Mouse (Mus musculus) left cerebral cortex, postnatal 10 days (tissue): ENCODE measurements at regions not wholly inside any gene's neighbourhood (a gene's known extent, or its start where the extent isn't known, plus 50 kb on each side); places are given as distances from the start of the nearest gene placed in this dataset.
A peak's percentile ranks its signal among the peaks of the same experiment; 100 is the strongest.

Experiments used
- DNase-seq, 2 experiments: peaks; one replicate each; pipeline ENCODE4 v3.0.0; 2021 to 2022; ENCODE audit warnings: low spot score in 2 of 2, mixed read lengths in 1 of 2; ENCODE audit errors: extremely low spot score in 1 of 2
- intact Hi-C: fragments of 180-260 bp; cut with DNase I; formaldehyde crosslinking; loops from one replicate; pipeline ENCODE4 v1.15.1; 2025

DNA sequence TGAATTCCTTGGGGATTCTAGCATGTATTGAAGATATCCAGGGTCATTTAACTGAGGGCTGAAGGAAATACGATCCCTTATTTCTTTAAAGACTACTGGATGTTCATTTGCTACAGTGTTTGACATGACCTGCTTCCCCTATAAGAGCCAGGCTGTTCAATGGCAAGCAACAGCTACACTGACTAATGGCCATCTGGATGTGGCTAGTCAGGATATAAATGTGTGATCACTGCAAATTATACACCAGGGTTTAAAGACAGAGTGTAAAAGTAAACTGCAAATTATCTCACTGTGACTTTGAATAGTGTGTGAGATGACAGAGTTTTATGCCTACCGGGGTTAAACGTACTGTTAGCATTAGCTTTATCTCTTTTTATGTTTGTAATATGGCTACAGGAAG, 473.9 kb downstream of the Rapgef2 start:
- intact Hi-C loops = no loop called here
- DNase-seq = no peak

DNA sequence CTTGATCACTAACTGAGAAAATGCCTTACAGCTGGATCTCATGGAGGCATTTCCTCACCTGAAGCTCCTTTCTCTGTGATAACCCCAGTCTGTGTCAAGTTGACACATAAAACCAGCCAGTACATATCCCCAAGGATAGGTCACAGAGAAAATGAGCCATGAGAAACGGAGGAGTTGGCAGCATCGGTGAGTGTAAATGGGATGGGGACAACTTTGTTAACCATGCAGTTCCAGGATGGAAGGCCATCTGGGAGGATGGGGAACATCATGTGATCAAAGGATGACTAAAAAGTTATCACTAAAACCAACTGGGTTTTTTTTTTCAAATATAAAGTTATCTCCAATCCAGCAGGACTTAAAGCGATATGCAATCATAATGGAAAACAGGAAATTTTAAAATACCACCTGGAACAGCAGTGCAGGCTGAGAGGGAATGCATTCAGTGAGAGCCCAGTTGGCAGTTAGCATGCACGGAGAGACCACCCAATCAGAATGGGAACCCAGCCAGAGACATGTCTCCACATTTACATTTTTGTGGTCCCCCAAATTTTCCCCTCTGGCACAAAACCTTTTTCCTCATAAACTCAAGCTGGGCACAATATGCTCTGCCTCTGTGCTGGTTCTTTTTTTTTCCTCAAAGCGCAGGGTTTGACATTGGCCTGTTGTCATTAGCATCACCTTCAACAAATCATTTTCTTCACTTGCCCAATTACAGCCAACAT, 475.7 kb downstream of the Rapgef2 start:
- DNase-seq = no peak
- intact Hi-C loops = no loop called here

GRCm38 (mm10) chr3:78803176-78803575, 483.1 kb downstream of the Rapgef2 start:
- no peak for DNase-seq
- intact Hi-C loops = no loop called here

DNA sequence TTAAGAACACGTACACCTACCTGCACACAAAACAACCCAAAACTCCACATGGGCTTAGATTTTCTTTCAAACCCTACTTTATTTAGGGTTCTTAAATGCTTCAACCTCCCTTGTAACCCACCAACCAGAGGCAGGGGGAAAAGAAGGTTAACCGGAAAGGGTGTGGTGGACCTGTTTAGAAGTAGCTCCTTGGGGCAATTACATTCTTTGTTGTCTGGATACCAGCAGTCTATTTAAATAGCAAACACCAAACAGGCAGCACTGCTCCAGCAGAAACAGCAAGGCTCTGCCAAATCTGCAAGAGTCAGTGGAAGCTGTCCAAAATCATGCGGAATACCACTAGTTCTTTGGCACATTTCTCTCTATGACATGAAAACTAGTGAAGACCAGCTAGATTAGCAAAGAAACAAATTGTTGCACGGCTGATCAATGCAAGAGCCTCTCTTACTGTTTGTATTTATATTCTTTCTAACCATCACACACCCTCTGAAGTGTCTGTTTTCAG, 490.3 kb downstream of the Rapgef2 start:
- intact Hi-C loops = no loop called here
- DNase-seq = peak in 1 of 2 experiments; percentile 9

GRCm38 (mm10) chr3:78792440-78793057, 493.8 kb downstream of the Rapgef2 start:
- intact Hi-C loops = no loop called here
- no peak for DNase-seq

GRCm38 (mm10) chr3:78782766-78783165, 503.6 kb downstream of the Rapgef2 start:
- DNase-seq = peak in 1 of 2 experiments; percentile 17
- intact Hi-C loops = no loop called here

DNA sequence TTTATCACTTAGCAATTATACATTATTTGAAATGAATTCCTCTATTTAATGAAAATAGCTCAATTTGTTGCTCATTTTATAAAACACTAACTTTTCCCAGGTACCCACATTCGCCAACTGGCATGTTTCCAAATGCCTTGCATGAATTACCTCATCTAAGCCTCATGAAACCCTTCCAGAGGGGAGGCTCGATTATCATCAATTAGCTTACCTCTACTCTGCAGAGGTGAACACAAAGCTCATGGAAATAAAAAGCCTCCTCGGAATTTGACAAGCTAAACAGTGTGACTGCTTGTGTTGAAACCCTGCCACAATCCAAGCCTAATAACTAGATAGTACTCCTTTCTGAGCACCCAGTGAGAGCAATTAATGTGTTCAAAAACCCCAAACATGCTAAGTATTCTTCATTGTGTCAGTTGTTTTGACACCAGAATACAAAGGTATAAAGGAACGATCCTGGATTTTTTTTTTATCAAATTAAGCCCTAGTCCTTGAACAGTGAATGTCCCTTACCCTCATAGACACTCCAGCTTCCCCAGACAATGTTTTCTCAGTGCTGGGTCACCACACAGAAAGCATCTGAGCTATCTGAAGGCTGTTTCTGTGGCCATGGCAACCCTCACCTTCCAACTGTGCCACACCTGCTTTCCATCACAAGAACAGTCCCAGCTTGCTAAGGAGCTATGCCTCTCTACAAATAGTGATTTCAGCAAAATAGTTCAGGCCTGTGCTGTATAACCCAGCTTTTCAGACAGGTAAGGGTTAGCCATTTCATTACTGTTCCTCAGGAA, 530.4 kb downstream of the Rapgef2 start:
- DNase-seq = no peak
- intact Hi-C loops = no loop called here

DNA sequence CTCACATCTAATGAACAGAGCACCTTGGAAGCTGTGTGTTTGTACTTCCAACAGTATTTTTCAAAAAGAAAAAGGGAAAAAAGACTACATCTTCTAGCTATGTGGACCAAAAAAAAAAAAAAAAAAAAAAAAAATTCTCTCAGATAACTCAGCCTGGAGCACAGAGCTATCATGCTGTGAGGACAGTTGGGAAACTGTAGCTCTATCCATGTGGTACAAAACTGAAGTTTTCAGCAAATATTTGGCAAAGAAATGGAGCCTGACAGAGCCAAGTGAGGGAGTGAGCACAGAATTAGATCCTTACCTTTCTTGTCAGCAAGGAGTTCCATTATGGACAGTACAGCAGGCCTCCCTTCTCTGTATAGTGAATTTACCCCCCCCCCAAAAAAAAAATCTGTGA, 550.2 kb downstream of the Rapgef2 start:
- intact Hi-C loops = no loop called here
- DNase-seq = no peak

DNA sequence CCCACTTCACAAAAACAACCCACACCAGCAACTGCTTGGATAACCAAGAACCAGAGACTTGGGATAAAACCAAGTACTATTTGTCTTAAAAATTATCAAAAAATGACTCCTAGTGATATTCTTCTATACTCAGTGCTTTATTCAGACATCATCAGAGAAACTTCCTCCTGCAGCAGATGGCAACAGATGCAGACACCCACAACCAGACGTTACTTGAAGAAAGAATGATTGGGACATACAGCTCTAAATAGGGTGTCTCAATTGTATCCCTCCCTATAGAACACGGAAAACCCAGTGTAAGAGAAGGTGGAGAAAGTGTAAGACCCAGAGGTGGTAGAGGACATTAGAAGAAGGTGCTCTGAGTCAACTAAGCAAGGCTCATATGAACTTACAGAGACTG, 569.6 kb downstream of the Rapgef2 start:
- DNase-seq = no peak
- intact Hi-C loops = no loop called here

GRCm38 (mm10) chr3:78707687-78708086, 578.6 kb downstream of the Rapgef2 start:
- DNase-seq = no peak
- intact Hi-C loops = no loop called here

DNA sequence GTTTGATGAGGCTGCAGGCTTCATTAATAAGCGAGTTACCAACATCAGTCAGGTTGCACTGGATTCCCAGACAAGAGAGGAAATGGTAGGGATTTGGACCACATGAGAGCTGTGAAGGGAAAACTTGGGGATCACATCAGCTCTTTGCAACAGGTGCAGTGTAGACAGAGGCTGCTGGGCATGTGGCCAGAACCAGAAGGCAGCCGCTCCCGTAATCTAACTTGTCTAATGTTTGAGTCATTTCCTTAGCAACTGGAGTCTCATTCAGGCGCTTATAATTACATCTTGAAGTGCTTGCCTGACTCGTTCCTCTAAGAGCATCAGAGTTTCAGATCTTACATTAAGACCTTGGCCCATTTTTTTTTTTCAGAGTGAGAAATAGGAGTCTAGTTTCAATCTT, 587.4 kb downstream of the Rapgef2 start:
- DNase-seq = peak; percentile 4 to 38
- intact Hi-C loops = no loop called here

DNA sequence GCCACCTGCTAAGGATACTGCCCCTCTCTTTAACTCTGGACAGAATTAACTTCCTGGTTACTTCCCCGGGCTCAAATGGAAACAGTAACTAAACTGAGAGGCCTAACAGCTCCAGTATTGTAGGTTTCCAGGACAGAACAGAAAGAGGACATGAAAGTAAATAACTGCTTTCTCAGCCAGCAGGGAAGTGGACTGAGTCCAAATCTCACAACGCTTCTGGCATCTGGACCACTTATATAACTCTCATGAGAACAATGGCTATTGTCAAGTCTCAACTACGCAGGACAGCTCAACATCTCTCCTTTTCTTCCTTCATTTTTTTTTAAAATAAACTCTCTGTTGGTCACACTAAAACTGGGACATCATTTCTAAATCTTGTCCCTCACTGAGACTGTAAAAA, 594.8 kb downstream of the Rapgef2 start:
- peak; percentile 3 to 17 for DNase-seq
- intact Hi-C loops = no loop called here

GRCm38 (mm10) chr3:78677656-78678055, 608.7 kb downstream of the Rapgef2 start:
- intact Hi-C loops = no loop called here
- DNase-seq = no peak

DNA sequence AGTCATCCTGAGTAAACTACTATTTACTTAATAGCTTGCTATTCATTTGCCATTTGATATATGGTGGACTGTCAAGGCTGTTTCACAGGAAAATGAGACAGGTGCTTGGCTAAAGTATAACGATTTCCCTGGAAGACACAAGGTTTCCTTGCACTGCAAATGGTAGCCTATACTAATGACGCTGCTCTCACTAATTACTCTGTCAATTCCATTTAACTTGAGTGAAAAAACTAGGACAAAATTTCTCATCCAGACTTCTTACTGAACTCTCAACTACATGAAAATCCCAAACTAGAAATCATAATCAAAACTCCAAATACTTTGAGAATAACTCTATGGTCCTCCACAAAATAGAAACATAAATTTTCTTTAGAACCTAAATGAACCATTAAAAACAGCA, 609.5 kb downstream of the Rapgef2 start:
- DNase-seq = no peak
- intact Hi-C loops = no loop called here

DNA sequence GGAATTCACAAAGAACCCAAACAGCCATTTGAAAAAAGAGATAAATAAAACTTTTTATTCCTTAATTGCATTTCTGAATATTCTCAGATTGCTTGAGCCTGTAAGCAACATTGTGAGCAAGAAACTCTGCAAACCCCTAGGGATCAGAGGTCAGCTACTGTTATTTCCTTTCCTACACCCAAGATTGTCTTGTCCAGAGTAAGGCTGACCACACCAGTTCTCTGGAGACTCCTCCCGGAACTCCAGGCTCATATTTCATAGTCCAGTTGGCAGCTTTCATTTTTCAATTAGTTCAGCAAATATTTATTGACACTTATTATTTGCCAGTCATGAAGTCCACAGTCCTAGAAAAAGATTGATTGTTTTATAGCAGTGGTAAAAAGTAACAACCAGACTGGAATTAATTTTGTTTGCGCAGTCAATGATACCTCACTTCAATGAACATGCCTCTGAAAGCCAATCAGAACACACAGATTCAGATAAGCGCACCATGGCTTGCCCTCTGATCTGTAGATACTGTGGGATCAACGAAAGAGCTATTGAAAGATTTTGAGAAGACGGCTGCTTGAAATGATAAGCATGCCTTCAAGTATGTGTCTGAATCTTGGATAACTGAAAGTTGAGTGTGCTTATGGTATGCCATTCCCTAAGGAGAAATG, 611.7 kb downstream of the Rapgef2 start:
- DNase-seq = no peak
- intact Hi-C loops = no loop called here

DNA sequence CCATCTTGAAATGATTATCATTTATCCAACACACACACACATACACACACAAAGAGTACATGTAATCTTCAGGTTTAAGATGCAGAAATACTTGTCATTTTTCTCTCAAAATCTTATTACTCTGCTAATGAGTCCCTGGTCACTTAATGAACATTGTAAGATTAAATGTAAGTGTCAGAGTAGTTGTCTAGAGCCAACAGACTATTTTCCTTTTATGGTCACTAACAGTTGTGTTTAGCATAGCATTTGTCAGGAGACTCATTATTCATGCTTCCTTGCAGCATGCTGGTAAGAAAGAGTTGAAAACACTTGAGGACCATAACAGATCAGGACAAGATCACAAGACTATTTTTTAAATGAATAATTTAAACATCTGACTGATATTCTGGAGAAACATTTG, 618.3 kb downstream of the Rapgef2 start:
- intact Hi-C loops = no loop called here
- DNase-seq = no peak

GRCm38 (mm10) chr3:78667374-78668023, 618.8 kb downstream of the Rapgef2 start:
- intact Hi-C loops = no loop called here
- no peak for DNase-seq

GRCm38 (mm10) chr3:78648115-78648514, 638.2 kb downstream of the Rapgef2 start:
- DNase-seq = no peak
- intact Hi-C loops = no loop called here

DNA sequence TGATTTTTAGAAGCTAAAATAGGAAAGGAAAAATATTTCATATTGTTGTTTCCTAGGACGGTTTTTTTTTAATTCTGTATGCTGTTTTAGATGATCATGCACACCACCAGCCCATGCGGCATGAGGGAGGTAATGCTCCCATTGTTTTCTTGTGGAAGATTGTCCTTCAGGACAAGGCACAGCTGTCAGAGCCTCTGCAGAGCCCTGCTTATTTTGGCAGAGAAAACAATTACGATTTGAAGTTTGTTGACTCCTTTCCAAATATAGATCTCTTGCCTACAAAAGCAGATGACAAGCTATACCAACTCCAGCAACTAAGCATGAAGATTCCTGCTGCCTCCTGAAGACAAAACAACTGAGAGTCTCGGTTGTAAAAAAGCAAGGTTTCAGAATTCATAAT, 650.9 kb downstream of the Rapgef2 start:
- intact Hi-C loops = no loop called here
- DNase-seq = no peak
